Mouse (Mus musculus) liver, embryonic 14.5 days (tissue): ENCODE results near the gene Cyp3a16.

ENCODE experiments used
- CTCF ChIP-seq: IDR thresholded peaks from 2 replicates; pipeline ENCODE4 v1.5.1; 2016; ENCODE audit warnings: antibody characterized with exemption, low read depth, control low read depth
- EP300 ChIP-seq: IDR thresholded peaks from 2 replicates; pipeline ENCODE4 v1.6.1; 2016; ENCODE audit warnings: antibody characterized with exemption, low read depth

GRCm38 (mm10) chr5:145431004-145431403 lies 38.5 kb downstream of the Cyp3a16 start:
- no peak for TF ChIP-seq CTCF
- TF ChIP-seq EP300, result no peak
